9 mouse cellular contexts compared by ENCODE assay signal in the genomic region with DNA sequence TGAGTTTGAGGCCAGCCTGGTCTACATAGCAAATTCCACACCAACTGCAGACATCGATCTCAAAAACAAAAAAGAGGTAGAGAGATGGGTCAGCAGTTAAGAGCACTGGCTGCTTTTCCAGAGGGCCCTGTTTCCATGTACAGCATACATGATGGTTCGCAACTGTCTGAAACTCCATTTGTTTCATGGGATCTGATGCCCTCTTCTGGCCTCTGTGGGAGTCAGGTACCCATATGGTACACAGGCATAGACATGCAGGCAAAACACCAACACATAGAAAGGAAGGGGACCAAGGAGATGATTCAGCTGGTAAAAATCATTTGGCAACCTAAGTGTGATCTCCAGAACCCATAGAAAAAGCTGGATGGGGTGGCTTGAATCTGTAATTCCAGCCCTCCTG. TPM values are rescaled to one million over a fixed set of nuclear protein-coding genes. Genes with fewer than 3 reads are reported as not detected.
DNase-seq lines count a peak whose midpoint lies in the region; ATAC-seq and TF ChIP-seq lines count a peak whose summit lies in the region.
"Had no signal": no experiment of that assay in that cellular context is flagged by ENCODE, and none has a peak within 500 bp of the region (broad histone marks: within the 10 kb centered on the region; RNA-seq: fewer than 3 reads in every experiment).

No protein-coding gene starts in this region.

- no peak overlapping the region for H3K4me2 ChIP-seq in heart, embryonic 13.5 days
- no peak overlapping the region for H3K4me2 ChIP-seq in heart, embryonic 11.5 days

- H3K36me3 ChIP-seq in heart, embryonic 13.5 days = no peaks in the 10 kb centered on the region
- H3K36me3 ChIP-seq in heart, embryonic 11.5 days (ENCODE audit: control insufficient read depth, insufficient read depth, low read length) = no peaks in the 10 kb centered on the region

- no peak for TF ChIP-seq CTCF in lung, adult 2 months (IDR thresholded peaks at IDR 0.05; ENCODE audit: insufficient read depth, low read length)

- no peaks in the 10 kb centered on the region for H3K27me3 ChIP-seq in heart, embryonic 13.5 days (replicated peaks)
- H3K27me3 ChIP-seq in heart, embryonic 11.5 days (ENCODE audit: control insufficient read depth, insufficient read depth, low read length) = no peaks in the 10 kb centered on the region
- H3K27me3 ChIP-seq: Patski had no signal

- no peak overlapping the region for H3K4me3 ChIP-seq in heart, embryonic 13.5 days
- no peak overlapping the region for H3K4me3 ChIP-seq in heart, embryonic 11.5 days (ENCODE audit: low read depth, low read length)
- H3K4me3 ChIP-seq in lung, adult 2 months (replicated peaks; ENCODE audit: extremely low read depth, low read depth, low read length) = no peak overlapping the region

- no peak overlapping the region for H3K9ac ChIP-seq in heart, embryonic 13.5 days
- no peak overlapping the region for H3K9ac ChIP-seq in heart, embryonic 11.5 days (ENCODE audit: low read depth, low read length)

- peak; percentile 40 for DNase-seq in lung, postnatal 10 days
- no peak for DNase-seq in lung, adult 2 months
- peak; percentile 68 for DNase-seq in brain, adult 2 months (ENCODE audit: low read depth, low spot score)
- peak; percentile 13 for DNase-seq in neural tube, embryonic 10.5 days (ENCODE audit: extremely low spot score, low spot score)
- DNase-seq in layer of hippocampus, postnatal 36 days = no peak

- H3K4me1 ChIP-seq in heart, embryonic 13.5 days = peaks cover 83% of the 10 kb centered on the region
- H3K4me1 ChIP-seq in heart, embryonic 11.5 days (ENCODE audit: control insufficient read depth, insufficient read depth, low read length) = peaks cover 58% of the 10 kb centered on the region
- H3K4me1 ChIP-seq in lung, adult 2 months (ENCODE audit: control insufficient read depth, insufficient read depth, low read length) = peaks cover 20% of the 10 kb centered on the region

- TF ChIP-seq POLR2A in lung, adult 2 months (IDR thresholded peaks at IDR 0.05; ENCODE audit: borderline replicate concordance, extremely low read depth, low read depth, low read length) = no peak

- no peak for ATAC-seq in heart, embryonic 13.5 days (ENCODE audit: extremely low read depth, insufficient number of reproducible peaks, low FRiP score, low TSS enrichment)
- ATAC-seq in heart, embryonic 11.5 days (replicated peaks; ENCODE audit: insufficient number of reproducible peaks, low FRiP score, low TSS enrichment) = no peak
- ATAC-seq: Patski had no signal

- no peaks in the 10 kb centered on the region for H3K9me3 ChIP-seq in heart, embryonic 13.5 days
- no peaks in the 10 kb centered on the region for H3K9me3 ChIP-seq in heart, embryonic 11.5 days (replicated peaks; ENCODE audit: control insufficient read depth, low read length)

- WGBS in heart, embryonic 13.5 days = 78% methylated on average over 2 of the region's 2 CpGs
- 65% methylated on average over 2 of the region's 2 CpGs for WGBS in heart, embryonic 11.5 days (ENCODE audit: insufficient replicate concordance)
- WGBS in lung, adult 2 months = 77% methylated on average over 2 of the region's 2 CpGs

- peak overlapping the region; percentile 100 for H3K27ac ChIP-seq in heart, embryonic 13.5 days (replicated peaks)
- no peak overlapping the region for H3K27ac ChIP-seq in heart, embryonic 11.5 days (ENCODE audit: low read depth, low read length)

RNA-seq across cellular contexts. Expression of a gene that starts 12.4 kb away (rescaled TPM):
- not detected in 2 replicates for polyA plus RNA-seq in heart, embryonic 13.5 days (2015; fragmentation: Nextera tagmentation; extraction: Ambion mirVana)
- polyA plus RNA-seq in heart, embryonic 11.5 days (2014; fragmentation: Nextera tagmentation; extraction: Ambion mirVana) = not detected in 2 replicates
- polyA plus RNA-seq in lung, adult 2 months (2012; rRNA removed) = 0.11 and 0.12 TPM in 2 replicates
- total RNA-seq in layer of hippocampus, postnatal 36 days (2021) = not detected
- polyA plus RNA-seq: Patski had no signal

RNA-seq across cellular contexts. Expression of a gene that starts 12.5 kb away (rescaled TPM):
- not detected in 2 replicates for polyA plus RNA-seq in heart, embryonic 13.5 days (2015; fragmentation: Nextera tagmentation; extraction: Ambion mirVana)
- polyA plus RNA-seq in heart, embryonic 11.5 days (2014; fragmentation: Nextera tagmentation; extraction: Ambion mirVana) = not detected in 2 replicates
- polyA plus RNA-seq in lung, adult 2 months (2012; rRNA removed) = 2.9 TPM in 2 replicates
- not detected for total RNA-seq in layer of hippocampus, postnatal 36 days (2021)
- polyA plus RNA-seq: hindbrain, embryonic 11.5 days; Patski had no signal

Comparison
In these comparisons a context has a peak if more than half of its experiments do, and no peak if none do; other contexts are left out.
1. DNase-seq: peak in lung, postnatal 10 days (single experiment), brain, adult 2 months (single experiment) and neural tube, embryonic 10.5 days (single experiment); none in lung, adult 2 months (single experiment) and layer of hippocampus, postnatal 36 days (0 of 2).